Mouse (Mus musculus) cerebral cortex, adult 2 months (tissue): ENCODE results near the gene Cln3.

Experiments used
- WGBS: fragments of 180-500 bp; shearing (Covaris S2); methylation state at CpG from one replicate; pipeline ENCODE4 v1.1.7; 2018; 5-methylcytosine and 5-hydroxymethylcytosine counted together

Gene Cln3

GRCm38 (mm10) chr7:126594862-126595561 is 9.4 kb upstream of the Cln3 start, which contains the start of gene Il27:
Gene Il27, minus strand, starts transcription at chr7:126594941.
- WGBS: 77% methylated on average over 11 of the region's 11 CpGs

- 23% methylated on average over 16 of the region's 16 CpGs for WGBS
Observed at GRCm38 (mm10) chr7:126587779-126588178, 2.2 kb upstream of the Cln3 start.

- 51% methylated on average over 8 of the region's 8 CpGs for WGBS
Observed at GRCm38 (mm10) chr7:126586839-126587238, 1.2 kb upstream of the Cln3 start.

- WGBS: 75% methylated on average over 8 of the region's 8 CpGs
Observed at GRCm38 (mm10) chr7:126584506-126584977, 1.1 kb downstream of the Cln3 start, which contains the start of gene Apobr. Gene Apobr, plus strand, starts transcription at chr7:126584942.

- WGBS: 56% methylated on average over 6 of the region's 6 CpGs
Observed at GRCm38 (mm10) chr7:126583761-126584160, 1.9 kb downstream of the Cln3 start.

GRCm38 (mm10) chr7:126583251-126583709 is 2.3 kb downstream of the Cln3 start:
- WGBS: under 1% methylated on average over 22 of the region's 22 CpGs

GRCm38 (mm10) chr7:126582759-126583158 is 2.9 kb downstream of the Cln3 start:
- 3% methylated on average over 20 of the region's 20 CpGs for WGBS

GRCm38 (mm10) chr7:126581661-126582060 is 4.0 kb downstream of the Cln3 start:
- WGBS: 72% methylated on average over 6 of the region's 6 CpGs

- WGBS: 70% methylated on average over 8 of the region's 8 CpGs
Observed at GRCm38 (mm10) chr7:126579172-126579571, 6.4 kb downstream of the Cln3 start.

GRCm38 (mm10) chr7:126576946-126577345 is 8.7 kb downstream of the Cln3 start:
- 59% methylated on average over 8 of the region's 8 CpGs for WGBS

GRCm38 (mm10) chr7:126566094-126566765 is 19.4 kb downstream of the Cln3 start, which contains the start of gene Eif3c:
Gene Eif3c, minus strand, starts transcription at chr7:126566411.
- under 1% methylated on average over 46 of the region's 46 CpGs for whole genome bisulfite sequencing

GRCm38 (mm10) chr7:126565693-126566092 is 19.9 kb downstream of the Cln3 start:
- under 1% methylated on average over 28 of the region's 28 CpGs for WGBS

GRCm38 (mm10) chr7:126556635-126557034 is 29.0 kb downstream of the Cln3 start:
- WGBS: 97% methylated on average over 5 of the region's 5 CpGs

- WGBS: 95% methylated on average over 1 of the region's 1 CpGs
Observed at GRCm38 (mm10) chr7:126554796-126555195, 30.8 kb downstream of the Cln3 start.

GRCm38 (mm10) chr7:126545631-126546030 is 40.0 kb downstream of the Cln3 start:
- 80% methylated on average over 2 of the region's 2 CpGs for WGBS

GRCm38 (mm10) chr7:126541661-126542060 is 44.0 kb downstream of the Cln3 start:
- WGBS: 96% methylated on average over 1 of the region's 1 CpGs

GRCm38 (mm10) chr7:126537820-126538585 is 47.6 kb downstream of the Cln3 start:
- 39% methylated on average over 5 of the region's 5 CpGs for WGBS

- WGBS: 56% methylated on average over 9 of the region's 9 CpGs
Observed at GRCm38 (mm10) chr7:126536466-126536865, 49.2 kb downstream of the Cln3 start.

GRCm38 (mm10) chr7:126535766-126536165 is 49.9 kb downstream of the Cln3 start:
- WGBS: 3% methylated on average over 28 of the region's 28 CpGs

GRCm38 (mm10) chr7:126533434-126533833 is 52.2 kb downstream of the Cln3 start:
- 88% methylated on average over 1 of the region's 1 CpGs for WGBS

- WGBS: 2% methylated on average over 1 of the region's 1 CpGs
Observed at GRCm38 (mm10) chr7:126528166-126528577, 57.4 kb downstream of the Cln3 start.

- WGBS: 78% methylated on average over 3 of the region's 3 CpGs
Observed at GRCm38 (mm10) chr7:126523316-126523715, 62.3 kb downstream of the Cln3 start.
